Mouse (Mus musculus): Measurements from ENCODE around the gene Btf3. TPM values are rescaled to one million over a fixed set of nuclear protein-coding genes. Genes with fewer than 3 reads are reported as not detected.

The Btf3 gene
- polyA plus RNA-seq, 1 experiment: 440 TPM

GRCm38 (mm10) chr13:98311597-98311996, 5.2 kb downstream of the Btf3 start:
- Histone ChIP-seq H3K27ac (ENCODE audit: insufficient read depth, low read depth, low read length) (no peak overlapping the region), H3K4me1 (ENCODE audit: control insufficient read depth, insufficient read depth, low read length) (peaks cover 25% of the 10 kb centered on the region), H3K4me3 (ENCODE audit: insufficient read depth, low read length) (no peak overlapping the region)
- TF ChIP-seq POLR2A (IDR thresholded peaks at IDR 0.05; ENCODE audit: borderline replicate concordance, low read depth, low read length): no peak

- TF ChIP-seq CTCF (IDR thresholded peaks at IDR 0.05; ENCODE audit: low read depth, low read length): no peak
- no peak for TF ChIP-seq POLR2A (IDR thresholded peaks at IDR 0.05; ENCODE audit: borderline replicate concordance, low read depth, low read length)
- peaks cover 18% of the 10 kb centered on the region for H3K4me1 ChIP-seq (ENCODE audit: control insufficient read depth, insufficient read depth, low read length)
- H3K4me3 ChIP-seq (ENCODE audit: insufficient read depth, low read length): no peak overlapping the region
- H3K27ac ChIP-seq (ENCODE audit: insufficient read depth, low read depth, low read length): no peak overlapping the region
Observed at GRCm38 (mm10) chr13:98308724-98309123, 8.1 kb downstream of the Btf3 start.

GRCm38 (mm10) chr13:98308004-98308403, 8.8 kb downstream of the Btf3 start:
- Histone ChIP-seq H3K4me1 (ENCODE audit: control insufficient read depth, insufficient read depth, low read length) (peaks cover 18% of the 10 kb centered on the region), H3K27ac (ENCODE audit: insufficient read depth, low read depth, low read length) (no peak overlapping the region), H3K4me3 (ENCODE audit: insufficient read depth, low read length) (no peak overlapping the region)
- TF ChIP-seq POLR2A (IDR thresholded peaks at IDR 0.05; ENCODE audit: borderline replicate concordance, low read depth, low read length) (no peak), CTCF (IDR thresholded peaks at IDR 0.05; ENCODE audit: low read depth, low read length) (no peak)

- TF ChIP-seq POLR2A (IDR thresholded peaks at IDR 0.05; ENCODE audit: borderline replicate concordance, low read depth, low read length) (no peak), CTCF (IDR thresholded peaks at IDR 0.05; ENCODE audit: low read depth, low read length) (no peak)
- no peak overlapping the region for H3K27ac ChIP-seq (ENCODE audit: insufficient read depth, low read depth, low read length)
- peaks cover 16% of the 10 kb centered on the region for H3K4me1 ChIP-seq (ENCODE audit: control insufficient read depth, insufficient read depth, low read length)
- H3K4me3 ChIP-seq (ENCODE audit: insufficient read depth, low read length): no peak overlapping the region
Observed at GRCm38 (mm10) chr13:98306852-98307475, 9.8 kb downstream of the Btf3 start.

GRCm38 (mm10) chr13:98306393-98306792, 10.4 kb downstream of the Btf3 start:
- Histone ChIP-seq H3K4me3 (ENCODE audit: insufficient read depth, low read length) (no peak overlapping the region), H3K4me1 (ENCODE audit: control insufficient read depth, insufficient read depth, low read length) (peaks cover 12% of the 10 kb centered on the region), H3K27ac (ENCODE audit: insufficient read depth, low read depth, low read length) (no peak overlapping the region)
- TF ChIP-seq CTCF (IDR thresholded peaks at IDR 0.05; ENCODE audit: low read depth, low read length) (no peak), POLR2A (IDR thresholded peaks at IDR 0.05; ENCODE audit: borderline replicate concordance, low read depth, low read length) (no peak)

- Histone ChIP-seq H3K4me1 (ENCODE audit: control insufficient read depth, insufficient read depth, low read length) (peaks cover 5% of the 10 kb centered on the region), H3K27ac (ENCODE audit: insufficient read depth, low read depth, low read length) (no peak overlapping the region), H3K4me3 (ENCODE audit: insufficient read depth, low read length) (no peak overlapping the region)
- TF ChIP-seq CTCF (IDR thresholded peaks at IDR 0.05; ENCODE audit: low read depth, low read length) (no peak), POLR2A (IDR thresholded peaks at IDR 0.05; ENCODE audit: borderline replicate concordance, low read depth, low read length) (no peak)
Observed at GRCm38 (mm10) chr13:98305257-98305656, 11.5 kb downstream of the Btf3 start.

- H3K27ac ChIP-seq (ENCODE audit: insufficient read depth, low read depth, low read length): no peak overlapping the region
- H3K4me1 ChIP-seq (ENCODE audit: control insufficient read depth, insufficient read depth, low read length): no peaks in the 10 kb centered on the region
- no peak overlapping the region for H3K4me3 ChIP-seq (ENCODE audit: insufficient read depth, low read length)
- TF ChIP-seq POLR2A (IDR thresholded peaks at IDR 0.05; ENCODE audit: borderline replicate concordance, low read depth, low read length) (no peak), CTCF (IDR thresholded peaks at IDR 0.05; ENCODE audit: low read depth, low read length) (peak; percentile 27; the same call in 1 of the 2 replicates)
Observed at GRCm38 (mm10) chr13:98298833-98299758, 17.7 kb downstream of the Btf3 start.

GRCm38 (mm10) chr13:98297883-98298482, 18.8 kb downstream of the Btf3 start:
- Histone ChIP-seq H3K4me1 (ENCODE audit: control insufficient read depth, insufficient read depth, low read length) (no peaks in the 10 kb centered on the region), H3K4me3 (ENCODE audit: insufficient read depth, low read length) (no peak overlapping the region), H3K27ac (ENCODE audit: insufficient read depth, low read depth, low read length) (no peak overlapping the region)
- TF ChIP-seq CTCF (IDR thresholded peaks at IDR 0.05; ENCODE audit: low read depth, low read length): no peak
- no peak for TF ChIP-seq POLR2A (IDR thresholded peaks at IDR 0.05; ENCODE audit: borderline replicate concordance, low read depth, low read length)

GRCm38 (mm10) chr13:98296072-98296471, 20.7 kb downstream of the Btf3 start:
- no peak overlapping the region for H3K27ac ChIP-seq (ENCODE audit: insufficient read depth, low read depth, low read length)
- TF ChIP-seq POLR2A (IDR thresholded peaks at IDR 0.05; ENCODE audit: borderline replicate concordance, low read depth, low read length) (no peak), CTCF (IDR thresholded peaks at IDR 0.05; ENCODE audit: low read depth, low read length) (no peak)
- no peak overlapping the region for H3K4me3 ChIP-seq (ENCODE audit: insufficient read depth, low read length)
- H3K4me1 ChIP-seq (ENCODE audit: control insufficient read depth, insufficient read depth, low read length): no peaks in the 10 kb centered on the region

- Histone ChIP-seq H3K27ac (ENCODE audit: insufficient read depth, low read depth, low read length) (no peak overlapping the region), H3K4me3 (ENCODE audit: insufficient read depth, low read length) (no peak overlapping the region), H3K4me1 (ENCODE audit: control insufficient read depth, insufficient read depth, low read length) (no peaks in the 10 kb centered on the region)
- TF ChIP-seq CTCF (IDR thresholded peaks at IDR 0.05; ENCODE audit: low read depth, low read length) (no peak), POLR2A (IDR thresholded peaks at IDR 0.05; ENCODE audit: borderline replicate concordance, low read depth, low read length) (no peak)
Observed at GRCm38 (mm10) chr13:98291712-98292111, 25.1 kb downstream of the Btf3 start.

Data from bone marrow macrophage, adult 2 months (primary cell).